Mouse (Mus musculus) gastrocnemius, adult 8-10 months (tissue): ENCODE results near the gene Nfat5. TPM values are rescaled to one million over a fixed set of nuclear protein-coding genes. Genes with fewer than 3 reads are reported as not detected.

ENCODE experiments used
- DNase-seq, 2 experiments: peaks; one replicate each; pipeline ENCODE4 v3.0.0; 2022; ENCODE audit warnings: low spot score in 2 of 2
- total RNA-seq, 4 experiments: library from RNA; stranded (reverse); gene quantifications; 2 replicates each; pipeline ENCODE4 v1.2.4; 2022

Gene Nfat5
- total RNA-seq: 10 to 100 TPM; 16.2 to 19.2 (median 17.0) TPM

DNA sequence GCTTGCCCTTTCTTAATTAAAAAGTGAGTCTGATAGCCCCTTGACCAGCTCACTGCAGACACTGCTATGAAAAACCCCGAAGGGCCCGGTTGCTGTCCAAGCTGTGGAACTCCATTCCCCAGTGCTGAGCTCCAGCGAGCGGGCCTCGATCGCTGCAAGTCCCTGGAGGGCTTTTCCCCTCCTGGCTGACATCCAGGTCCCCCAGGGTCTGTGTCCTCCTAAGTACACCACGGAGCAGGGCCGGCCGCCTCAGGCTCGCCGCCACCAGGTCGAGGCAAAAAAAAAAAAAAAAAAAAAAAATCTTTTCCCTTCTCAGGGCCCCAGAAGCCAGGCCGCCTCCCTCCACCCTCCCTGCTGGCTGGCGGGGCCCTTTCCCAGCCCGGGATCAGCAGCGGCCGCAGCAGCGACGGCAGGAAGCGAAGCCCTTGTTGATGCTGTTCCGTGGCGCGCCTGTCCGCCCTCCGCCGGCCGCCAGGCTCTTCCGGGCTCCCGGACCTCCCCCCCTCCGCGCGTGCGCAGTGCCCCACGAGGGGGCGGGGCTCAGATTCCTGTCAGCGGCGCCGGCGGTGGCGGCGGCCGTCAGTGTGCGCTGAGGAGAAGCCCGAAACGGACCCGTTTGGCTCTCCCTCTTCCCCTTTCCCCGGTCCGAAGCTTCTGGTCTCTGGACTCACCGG, at the start of gene Nfat5:
Gene Nfat5 (plus strand): TSS at position 543 of the 674 bp plus-strand sequence.
- DNase-seq: peak; percentile 96 to 98

DNA sequence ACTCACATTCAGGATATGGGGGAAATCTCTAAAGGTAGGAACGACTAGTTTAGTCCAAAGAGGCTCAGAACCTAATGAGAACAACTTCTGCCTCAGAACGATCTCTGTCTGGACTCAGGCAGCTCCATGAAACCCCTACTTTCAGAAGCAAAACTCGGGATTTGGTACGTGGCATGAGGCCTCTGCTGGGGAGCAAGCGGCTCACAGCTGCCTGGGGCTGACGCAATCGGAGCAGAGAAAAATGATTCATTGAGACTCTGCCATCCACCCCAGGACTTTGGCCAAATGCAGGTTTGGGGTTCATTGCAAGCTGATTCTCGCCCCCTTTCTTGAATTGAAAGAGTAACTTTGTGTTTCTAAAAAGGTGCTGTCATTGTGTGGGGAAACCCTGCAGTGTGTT, 49.1 kb upstream of the Nfat5 start:
- peak in 1 of 2 experiments; percentile 5 for DNase-seq

DNA sequence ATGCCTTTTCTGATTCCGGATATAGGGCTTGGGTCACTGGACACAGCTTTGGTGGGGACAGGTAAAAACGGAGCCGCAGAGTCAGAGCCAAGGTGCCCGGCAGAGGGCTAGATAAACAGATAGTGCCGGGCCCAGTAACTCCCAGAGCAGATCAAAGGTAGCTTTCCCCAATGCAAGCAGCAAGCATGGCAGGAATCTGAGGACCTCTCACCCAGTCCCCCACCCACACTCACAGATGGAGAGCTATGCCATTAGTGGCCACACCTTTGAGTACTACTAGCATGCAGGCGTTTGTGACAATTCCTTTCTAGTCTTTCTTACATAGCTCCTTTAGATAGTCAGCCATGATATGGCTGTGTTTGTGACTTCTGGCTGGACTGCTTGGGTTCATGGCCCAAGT, 44.8 kb upstream of the Nfat5 start:
- no peak for DNase-seq

DNA sequence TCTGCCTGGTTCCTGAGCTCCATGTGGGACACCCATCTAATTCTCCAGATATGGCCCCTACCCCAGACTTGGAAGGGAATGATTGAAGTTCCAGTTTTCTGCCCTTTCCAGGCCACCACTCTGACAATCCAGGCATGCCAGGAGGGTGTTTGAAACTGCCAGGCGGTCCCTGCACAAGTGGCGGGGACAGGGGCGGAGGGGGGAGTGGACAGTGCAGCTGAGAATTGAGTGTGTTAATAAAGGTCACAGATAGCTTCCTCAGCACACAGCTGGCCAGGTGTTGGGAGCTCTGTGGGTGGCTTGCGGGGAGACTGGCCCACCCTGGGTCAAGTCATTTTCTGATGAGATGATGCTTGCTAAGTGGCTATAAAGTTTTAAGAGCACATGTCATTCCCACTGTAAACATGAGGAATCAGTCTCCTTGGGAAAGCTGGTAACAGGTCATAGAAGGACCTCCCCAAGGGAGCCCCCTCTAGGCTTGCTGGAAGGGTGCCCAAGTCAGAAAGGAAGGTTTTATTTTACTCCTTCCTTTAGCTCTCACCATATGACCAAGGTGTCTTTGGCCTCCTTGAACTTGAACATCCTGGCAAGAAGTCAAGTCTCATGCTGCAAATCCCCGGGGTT, 41.7 kb upstream of the Nfat5 start:
- DNase-seq: no peak

DNA sequence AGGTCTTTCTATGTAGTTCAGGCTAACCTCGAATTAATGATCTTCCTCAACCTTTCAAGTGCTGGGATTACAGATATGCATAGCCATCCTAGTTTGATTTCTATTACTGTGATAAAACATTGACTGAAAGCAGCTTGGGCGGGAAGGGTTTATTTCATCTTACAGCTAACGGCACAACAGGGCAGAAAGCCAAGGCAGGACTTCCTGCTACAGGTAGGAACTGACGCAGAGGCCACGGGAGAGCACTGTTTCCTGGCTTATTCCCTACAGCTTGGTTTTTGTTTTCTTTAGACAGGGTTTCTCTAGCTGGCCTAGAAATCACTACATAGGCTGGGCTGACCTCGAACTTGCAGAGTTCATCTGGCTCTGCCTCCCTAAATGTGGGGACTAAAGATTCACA, 40.1 kb upstream of the Nfat5 start:
- DNase-seq: no peak

DNA sequence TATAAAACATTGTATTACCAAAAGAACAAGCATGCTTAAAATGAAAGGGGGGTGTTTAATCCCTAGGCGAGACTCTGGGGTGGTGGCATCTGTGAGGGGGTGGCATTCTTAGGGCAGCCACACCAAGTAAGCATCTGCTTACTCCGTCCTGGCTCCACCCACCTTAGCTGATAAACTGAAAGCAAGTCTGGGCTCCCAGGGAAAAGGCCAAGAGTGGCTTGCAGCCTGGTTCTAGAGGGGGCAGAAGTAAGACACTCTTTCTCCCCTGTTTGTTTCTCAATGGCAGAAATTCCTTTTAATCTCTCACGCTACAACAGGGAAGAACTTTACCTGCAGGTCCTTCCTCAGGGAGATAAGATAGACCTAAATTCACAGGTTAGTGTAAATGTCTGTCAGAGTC, 38.9 kb upstream of the Nfat5 start:
- no peak for DNase-seq

DNA sequence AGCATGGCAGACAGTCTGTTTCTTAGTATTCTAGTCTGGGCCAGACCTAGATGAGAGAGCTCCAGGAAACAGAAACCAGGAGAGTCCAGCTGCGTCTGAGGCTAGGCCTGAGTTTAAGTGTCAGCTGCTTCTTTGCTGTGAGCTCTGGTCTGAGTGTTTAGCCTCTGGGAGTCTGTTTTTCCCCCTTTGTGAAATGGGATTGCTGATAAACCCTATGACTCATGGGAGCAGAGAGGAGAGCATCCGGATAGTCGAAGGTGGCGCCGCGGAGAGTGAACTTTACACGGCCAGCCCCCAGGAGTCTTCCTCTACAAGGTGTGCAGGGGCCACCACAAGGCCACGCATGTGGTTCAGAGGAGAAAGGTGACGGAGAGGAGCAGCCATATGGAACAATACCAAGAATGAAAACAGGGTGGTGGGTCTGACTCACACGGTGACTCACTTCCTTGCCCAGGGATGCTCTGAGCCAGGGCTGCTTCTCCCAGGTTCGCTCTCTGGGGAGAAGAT, 38.3 kb upstream of the Nfat5 start:
- DNase-seq: no peak

DNA sequence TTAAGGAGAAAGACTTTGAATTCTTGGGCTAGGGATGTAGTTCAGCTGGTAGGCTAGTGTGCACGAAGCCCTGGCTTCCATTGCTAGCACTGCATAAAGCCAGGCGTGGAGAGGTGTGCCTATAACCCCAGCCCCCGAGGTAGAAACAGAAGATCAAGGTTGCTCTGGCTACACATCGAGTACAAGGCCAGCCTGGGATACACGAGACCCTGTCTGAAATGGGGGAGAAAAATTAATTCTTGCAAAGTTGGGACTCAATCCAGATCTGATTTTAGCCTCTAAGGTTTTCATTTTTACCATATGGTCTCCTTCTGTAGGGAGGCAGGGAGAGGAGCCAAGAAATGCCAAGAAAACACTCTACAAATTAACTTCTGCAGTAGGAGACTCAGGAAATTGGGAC, 36.0 kb upstream of the Nfat5 start:
- DNase-seq: no peak

DNA sequence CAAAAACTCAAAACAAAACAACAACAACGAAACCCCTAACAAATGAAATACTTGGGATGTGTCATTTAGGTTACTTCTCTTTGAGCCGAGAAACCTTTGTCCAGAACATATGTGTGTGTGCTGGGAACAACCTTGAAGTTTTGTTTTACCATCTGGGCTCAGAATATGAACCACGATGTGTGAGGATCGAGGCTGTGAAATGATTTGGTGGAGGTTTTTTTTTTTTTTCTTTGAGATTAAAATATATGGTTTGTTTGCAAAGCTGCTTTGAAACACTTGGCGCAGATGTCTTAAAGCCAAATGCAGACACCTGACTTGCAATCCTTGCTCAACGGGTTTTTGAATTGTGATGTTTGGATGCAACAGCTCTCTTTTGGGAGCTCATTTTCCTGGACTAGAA, 33.1 kb upstream of the Nfat5 start:
- DNase-seq: no peak

DNA sequence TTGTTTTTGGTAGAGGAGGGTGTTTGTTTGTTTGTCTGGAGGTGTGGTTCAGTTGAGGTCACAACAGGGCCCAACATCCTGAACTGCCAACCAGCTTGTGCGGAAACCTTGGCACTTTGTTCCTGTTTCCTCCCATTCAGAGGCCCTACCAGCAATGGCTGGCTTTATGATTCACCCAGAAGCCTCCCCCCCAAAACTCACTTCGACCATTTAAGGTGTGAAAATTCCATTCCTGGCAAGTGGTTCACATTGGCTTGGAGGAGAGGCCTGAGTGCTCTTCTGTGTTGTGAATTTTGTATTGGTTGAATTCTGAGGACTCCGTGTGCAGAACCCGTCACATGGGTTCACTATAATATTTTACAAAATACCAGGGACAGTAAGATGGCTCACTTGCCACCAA, 32.1 kb upstream of the Nfat5 start:
- no peak for DNase-seq

DNA sequence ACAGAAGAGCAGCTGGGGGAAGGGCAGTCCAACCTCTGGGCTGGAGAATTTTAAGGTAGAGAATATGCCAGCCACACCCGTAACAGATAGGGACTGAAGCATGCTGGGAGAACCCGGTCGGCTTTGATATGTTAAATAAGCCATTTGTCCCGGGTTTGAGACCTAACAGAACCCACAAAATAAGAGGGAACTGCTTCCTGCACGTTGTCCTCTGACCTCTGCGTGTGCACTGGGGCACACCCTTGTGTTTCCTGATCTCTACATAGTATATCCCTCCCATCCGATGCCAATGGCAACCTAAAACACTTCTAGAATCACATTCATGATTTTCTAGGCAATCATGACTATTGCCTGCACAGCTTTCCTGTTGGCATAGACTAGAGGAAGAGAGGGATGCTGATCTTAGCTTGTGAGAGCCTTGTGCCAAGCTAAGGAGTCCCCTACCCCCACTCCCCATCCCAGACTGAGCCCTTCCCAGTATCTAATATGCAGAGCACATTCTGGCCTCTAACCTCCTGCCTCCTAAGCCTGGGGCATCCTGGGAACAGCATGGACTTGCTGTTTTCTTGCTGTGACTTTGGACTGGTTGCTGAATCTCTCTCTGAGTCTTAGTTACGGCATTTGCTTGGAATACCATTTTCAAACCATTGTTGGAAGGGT, 31.1 kb upstream of the Nfat5 start:
- no peak for DNase-seq

DNA sequence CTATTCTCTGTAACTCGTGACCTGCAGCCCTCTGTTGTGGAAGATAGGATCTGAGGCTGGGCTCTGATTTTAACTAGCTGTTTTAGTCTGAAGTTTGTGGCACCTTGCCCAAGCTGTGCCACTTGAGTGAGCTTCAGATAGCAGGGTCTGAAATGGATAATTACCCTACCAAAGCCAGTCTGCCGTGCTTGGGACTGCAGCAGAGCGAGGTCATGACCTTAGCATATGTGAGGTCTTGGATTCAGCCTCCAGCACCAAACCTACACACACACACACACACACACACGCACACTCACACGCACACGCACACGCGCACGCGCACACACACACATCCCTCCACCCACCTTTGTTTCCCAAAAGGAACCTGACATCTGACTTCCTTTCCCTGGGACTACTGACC, 27.5 kb upstream of the Nfat5 start:
- DNase-seq: no peak

DNA sequence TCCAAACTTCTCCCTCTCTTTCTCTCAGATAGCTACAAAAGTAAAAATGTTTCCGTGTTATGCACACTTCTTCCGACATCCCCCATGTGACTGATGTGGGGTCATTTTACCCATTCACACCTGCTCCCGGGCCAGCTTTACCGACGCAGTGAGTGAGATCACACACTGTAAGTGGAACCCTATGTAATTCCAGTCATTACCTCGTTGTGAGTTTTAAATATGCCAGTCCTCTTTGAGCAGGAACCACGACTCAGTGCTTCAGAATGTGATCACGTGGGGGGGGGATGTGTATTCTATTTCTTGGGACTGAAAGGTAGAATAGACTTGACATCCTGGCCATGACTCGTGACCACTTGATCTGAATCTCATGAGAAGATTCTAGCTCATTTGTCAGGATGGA, 24.8 kb upstream of the Nfat5 start:
- DNase-seq: no peak

DNA sequence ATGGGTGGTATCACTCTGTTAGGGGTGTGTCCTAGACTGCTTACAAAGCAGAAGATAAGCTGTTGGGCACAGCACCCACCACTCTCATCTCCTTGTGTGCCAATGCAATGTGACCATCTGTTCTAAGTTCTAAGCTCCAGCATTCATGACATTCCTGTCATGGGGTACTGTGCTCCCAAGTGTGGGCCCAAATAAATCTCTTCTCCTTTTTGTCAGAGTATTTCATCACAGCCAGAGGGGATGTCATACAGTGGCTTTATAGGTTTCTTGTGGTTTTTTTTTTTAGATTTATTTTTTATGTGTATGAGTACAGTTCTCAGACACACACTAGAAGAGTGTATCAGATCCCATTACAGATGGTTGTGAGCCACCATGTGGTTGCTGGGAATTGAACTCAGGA, 24.1 kb upstream of the Nfat5 start:
- DNase-seq: no peak

DNA sequence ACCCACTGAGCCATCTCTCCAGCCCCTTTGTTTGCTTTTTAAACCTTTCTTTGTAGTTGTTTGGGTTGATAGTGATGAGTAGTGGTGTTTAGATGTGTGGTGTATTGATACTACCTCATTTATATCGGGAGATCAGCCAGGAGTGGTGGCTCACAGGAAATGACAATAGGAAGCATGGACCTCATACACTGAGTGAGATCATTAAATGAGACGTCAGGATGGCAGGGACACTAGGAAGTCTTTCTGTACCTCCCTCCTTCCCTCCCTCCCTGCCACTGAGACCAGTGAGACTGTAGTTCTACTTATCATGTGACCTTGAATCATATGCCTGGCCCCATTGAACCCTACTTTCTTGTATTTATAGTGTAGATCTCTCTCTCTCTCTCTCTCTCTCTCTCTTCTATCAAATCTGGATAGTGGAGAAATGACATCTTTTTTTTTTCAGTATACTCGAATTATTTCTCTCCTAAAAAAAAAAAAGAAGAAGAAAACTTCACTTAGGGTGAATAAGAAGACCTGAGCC, 23.6 kb upstream of the Nfat5 start:
- no peak for DNase-seq

DNA sequence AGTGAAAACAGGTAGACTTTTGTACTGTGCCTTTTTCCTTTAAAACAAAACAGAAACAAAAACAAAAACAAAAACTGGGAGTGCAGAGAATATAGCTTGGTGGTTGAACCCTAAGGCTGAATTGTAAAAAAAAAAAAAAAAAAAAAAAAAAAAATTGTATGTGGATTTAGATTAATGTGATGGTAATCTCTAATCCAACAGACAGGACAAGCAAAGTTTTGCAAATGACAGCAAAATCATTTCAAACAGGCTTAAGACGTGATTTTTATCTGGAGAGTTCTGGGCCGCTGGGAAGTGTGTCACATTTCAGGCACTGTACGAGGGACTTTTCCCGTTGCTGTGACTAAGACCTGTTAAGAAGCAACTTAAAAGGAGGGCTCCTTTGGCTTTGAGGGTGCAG, 23.0 kb upstream of the Nfat5 start:
- no peak for DNase-seq

DNA sequence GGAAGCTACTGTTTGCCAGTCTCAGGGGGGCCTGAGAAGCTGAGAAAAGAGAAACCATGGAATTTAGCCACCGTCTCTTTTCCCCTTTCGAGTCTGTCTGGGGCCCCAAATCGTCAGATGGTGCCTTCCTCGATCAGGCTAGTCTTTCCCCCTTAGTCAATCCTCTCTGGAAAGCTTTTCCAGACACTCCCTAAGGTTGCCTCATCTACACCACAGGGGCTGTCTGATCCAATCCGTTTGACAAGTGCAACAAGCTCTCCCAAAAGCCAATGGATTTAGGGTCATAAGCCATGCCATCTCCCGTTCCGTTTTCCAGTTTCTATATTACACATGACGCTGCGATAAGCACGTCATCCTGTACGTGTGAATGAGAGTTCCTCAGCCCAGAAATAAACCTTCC, 22.5 kb upstream of the Nfat5 start:
- DNase-seq: no peak

DNA sequence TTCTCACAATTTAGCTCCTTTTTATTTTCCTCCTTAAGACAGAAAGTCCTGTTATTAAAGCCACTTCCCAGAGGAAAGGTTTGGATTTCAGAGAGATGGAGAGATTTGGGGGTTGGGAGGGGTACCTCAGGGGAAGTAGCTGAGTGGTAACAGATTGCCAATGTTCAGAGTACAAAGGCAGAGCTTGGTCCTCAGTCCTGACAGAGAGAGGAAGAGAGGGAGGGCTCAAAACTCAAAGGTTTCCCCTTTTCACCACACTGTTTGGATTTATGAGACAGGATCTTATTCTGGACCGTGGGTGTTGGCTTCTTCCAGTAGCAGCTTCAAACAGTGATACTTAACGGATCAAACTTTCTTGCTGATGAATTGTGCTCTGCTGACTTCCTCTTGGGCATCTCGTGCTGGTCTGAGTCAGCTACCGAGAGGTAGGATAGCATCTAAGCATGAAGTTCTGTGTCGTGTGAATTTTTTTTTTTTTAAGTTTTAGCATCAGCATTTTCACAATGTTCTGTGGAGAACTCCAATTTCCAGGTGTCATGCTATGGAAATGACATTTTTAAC, 15.9 kb upstream of the Nfat5 start:
- no peak for DNase-seq

DNA sequence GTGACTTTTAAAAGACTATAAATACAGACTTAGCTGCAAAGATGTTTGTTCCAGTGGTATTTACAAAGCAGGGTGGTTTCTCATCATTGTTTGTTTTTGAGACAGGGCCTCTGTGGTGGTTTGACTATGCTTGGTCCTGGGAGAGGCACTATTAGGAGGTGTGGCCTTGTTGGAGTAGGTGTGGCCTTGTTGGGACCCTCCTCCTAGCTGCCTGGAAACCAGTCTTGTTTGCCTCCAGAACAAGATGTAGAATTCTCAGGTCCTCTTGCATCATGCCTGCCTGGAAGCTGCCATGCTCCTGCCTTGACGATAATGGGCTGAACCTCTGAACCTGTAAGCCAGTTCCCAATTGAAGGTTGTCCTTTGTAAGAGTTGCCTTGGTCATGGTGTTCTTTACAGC, 14.7 kb upstream of the Nfat5 start:
- no peak for DNase-seq

DNA sequence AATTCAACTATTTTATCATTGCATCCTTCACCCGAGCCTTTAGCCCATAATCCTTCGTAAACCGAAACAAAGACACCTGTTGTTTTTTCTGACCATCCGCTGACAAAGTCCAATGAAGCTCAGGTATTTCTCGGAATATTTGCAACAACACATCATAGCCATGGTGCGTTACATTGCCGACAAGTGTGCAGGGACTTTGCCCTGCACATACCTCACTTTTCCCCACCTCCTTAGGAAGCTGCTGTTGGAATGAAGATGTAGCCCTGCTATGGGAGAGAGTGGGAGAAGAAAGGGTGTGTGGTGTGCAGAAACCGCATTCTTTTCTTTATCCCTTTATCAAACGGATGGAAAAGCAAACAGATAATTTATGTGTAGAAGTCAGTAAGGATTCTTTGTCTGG, 6.6 kb upstream of the Nfat5 start:
- DNase-seq: no peak

DNA sequence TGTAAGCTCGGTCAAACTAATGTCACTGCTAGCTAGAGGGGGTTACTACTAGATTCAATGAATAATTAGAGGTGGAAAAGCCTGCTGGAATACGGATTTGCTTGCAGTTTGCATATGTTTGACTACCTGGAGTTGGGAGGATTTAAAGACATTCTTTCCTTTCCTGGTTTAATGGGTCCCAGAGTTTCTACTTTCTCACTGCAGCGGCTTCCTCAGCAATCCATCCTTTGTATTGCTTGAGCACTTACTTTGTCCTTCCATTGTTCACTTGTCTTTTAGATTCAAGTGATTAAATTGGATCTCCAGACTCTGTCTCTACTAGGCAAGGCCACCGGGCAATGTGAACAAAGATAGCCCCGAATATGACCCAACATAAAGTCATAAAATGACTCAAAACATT, 5.7 kb upstream of the Nfat5 start:
- no peak for DNase-seq

DNA sequence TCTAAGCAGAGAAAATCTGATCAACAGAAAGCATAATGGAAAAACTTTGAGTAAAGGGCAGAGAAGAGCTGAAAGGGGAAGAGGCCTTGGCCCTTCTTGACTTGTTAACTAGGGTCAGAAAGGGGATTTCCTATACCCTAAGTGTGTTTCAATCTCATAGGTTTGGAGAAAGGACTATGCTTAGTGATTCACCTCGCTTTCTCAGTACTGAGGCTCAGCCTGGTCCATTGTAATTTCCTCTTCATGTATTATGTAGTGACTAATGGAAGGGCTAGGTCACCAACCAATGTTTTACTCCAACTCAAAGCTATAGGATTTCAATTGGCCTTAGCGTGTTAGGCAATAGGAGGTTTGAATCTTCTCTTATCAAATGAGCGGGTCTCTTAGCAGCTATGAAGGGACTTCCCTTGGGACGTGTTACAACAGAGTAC, 2.1 kb upstream of the Nfat5 start:
- no peak for DNase-seq
